Mouse (Mus musculus) CH12.LX (cell line): ENCODE results near the gene Prkcb. TPM values are rescaled to one million over a fixed set of nuclear protein-coding genes. Genes with fewer than 3 reads are reported as not detected.

Experiments
- DNase-seq: peaks from one replicate; pipeline ENCODE4 v3.0.0-alpha.2; 2013; ENCODE audit errors: extremely low read depth
- H3K27ac ChIP-seq: 2 replicates; pipeline ENCODE4 v1.5.1; 2012; ENCODE audit warnings: low read depth, mild to moderate bottlenecking, control low read depth, moderate library complexity; ENCODE audit not compliant: insufficient read depth
- H3K27me3 ChIP-seq: replicated peaks from 2 replicates; pipeline ENCODE3; 2012; ENCODE audit warnings: inconsistent platforms
- H3K36me3 ChIP-seq, 2 experiments: replicated peaks in 1 of 2; 2 replicates each; pipeline versions ENCODE3 to v1.6.1; 2012; ENCODE audit warnings: inconsistent platforms in 1 of 2, low read length in 1 of 2, mild to moderate bottlenecking in 1 of 2, mixed read lengths in 1 of 2, moderate library complexity in 1 of 2; ENCODE audit not compliant: control insufficient read depth in 1 of 2, insufficient read depth in 1 of 2
- H3K4me1 ChIP-seq, 2 experiments: 2 replicates each; pipeline ENCODE4 v1.6.1; 2012; ENCODE audit warnings: inconsistent platforms in 1 of 2, moderate library complexity in 1 of 2; ENCODE audit not compliant: insufficient read depth in 2 of 2, control insufficient read depth in 1 of 2
- H3K4me2 ChIP-seq: 2 replicates; pipeline ENCODE4 v1.6.1; 2012; ENCODE audit warnings: low read depth, mild to moderate bottlenecking, control low read depth; ENCODE audit not compliant: poor library complexity, insufficient read depth, severe bottlenecking
- H3K4me3 ChIP-seq, 3 experiments: fragments of 150-350 bp in 1 of 3; sonication (generic) in 1 of 3; replicated peaks in 1 of 3; 2 replicates each; pipeline versions ENCODE3 to v1.5.1; 2011 to 2012; ENCODE audit warnings: low read depth in 2 of 3, low read length in 2 of 3, mild to moderate bottlenecking in 2 of 3, moderate library complexity in 2 of 3, control low read depth in 1 of 3, improper control_type of control experiment in 1 of 3, inconsistent platforms in 1 of 3, mixed read lengths in 1 of 3; ENCODE audit not compliant: poor library complexity in 1 of 3
- H3K79me2 ChIP-seq: replicated peaks from 2 replicates; pipeline ENCODE4 v1.6.1; 2012; ENCODE audit warnings: mild to moderate bottlenecking, moderate library complexity; ENCODE audit not compliant: control insufficient read depth, poor library complexity, insufficient read depth, severe bottlenecking; ENCODE audit errors: extremely low read depth
- H3K9ac ChIP-seq: 2 replicates; pipeline ENCODE4 v1.6.1; 2012; ENCODE audit warnings: low read depth, mild to moderate bottlenecking, control low read depth, moderate library complexity; ENCODE audit not compliant: insufficient read depth
- H3K9me3 ChIP-seq: replicated peaks from 2 replicates; pipeline ENCODE3; 2012; ENCODE audit warnings: low read length, inconsistent platforms, mixed read lengths
- CHD1 ChIP-seq: IDR thresholded peaks from 2 replicates; pipeline ENCODE4 v1.6.1; 2012; ENCODE audit warnings: low read depth, low read length, improper control_type of control experiment, inconsistent platforms
- CHD2 ChIP-seq: IDR thresholded peaks from 2 replicates; pipeline ENCODE4 v1.6.1; 2011; ENCODE audit warnings: low read length, improper control_type of control experiment
- E2F4 ChIP-seq: IDR thresholded peaks from 2 replicates; pipeline ENCODE4 v1.6.1; 2011; ENCODE audit warnings: low read depth, low read length, improper control_type of control experiment; ENCODE audit not compliant: insufficient replicate concordance
- ELF1 ChIP-seq: IDR thresholded peaks from 2 replicates; pipeline ENCODE4 v1.6.1; 2014; ENCODE audit warnings: low read depth, mild to moderate bottlenecking, inconsistent platforms, low read length, improper control_type of control experiment
- ETS1 ChIP-seq: conservative IDR thresholded peaks from 2 replicates; pipeline ENCODE4 v1.6.1; 2012; ENCODE audit warnings: low read depth, mild to moderate bottlenecking, inconsistent platforms, low read length, improper control_type of control experiment, moderate library complexity
- HCFC1 ChIP-seq: IDR thresholded peaks from 2 replicates; pipeline ENCODE4 v1.6.1; 2012; ENCODE audit warnings: low read depth, mild to moderate bottlenecking, inconsistent platforms, low read length, improper control_type of control experiment
- JUND ChIP-seq: conservative IDR thresholded peaks from 2 replicates; pipeline ENCODE4 v1.6.1; 2011; ENCODE audit warnings: low read depth, low read length, improper control_type of control experiment
- KAT2A ChIP-seq: IDR thresholded peaks from 2 replicates; pipeline ENCODE4 v1.6.1; 2012; ENCODE audit warnings: low read length, improper control_type of control experiment, inconsistent platforms; ENCODE audit not compliant: insufficient replicate concordance
- MAFK ChIP-seq: IDR thresholded peaks from 2 replicates; pipeline ENCODE4 v1.6.1; 2011; ENCODE audit warnings: low read length, improper control_type of control experiment; ENCODE audit not compliant: insufficient replicate concordance
- MAZ ChIP-seq: IDR thresholded peaks from 2 replicates; pipeline ENCODE4 v1.6.1; 2012; ENCODE audit warnings: low read depth, mild to moderate bottlenecking, inconsistent platforms, low read length, improper control_type of control experiment, moderate library complexity
- MXI1 ChIP-seq: IDR thresholded peaks from 2 replicates; pipeline ENCODE4 v1.6.1; 2011; ENCODE audit warnings: mild to moderate bottlenecking, low read depth, low read length, improper control_type of control experiment
- NELFE ChIP-seq: IDR thresholded peaks from 2 replicates; pipeline ENCODE4 v1.6.1; 2011; ENCODE audit warnings: low read depth, low read length, improper control_type of control experiment
- NRF1 ChIP-seq: IDR thresholded peaks from 2 replicates; pipeline ENCODE4 v1.6.1; 2014; ENCODE audit warnings: low read depth, mild to moderate bottlenecking, inconsistent platforms, low read length, improper control_type of control experiment, moderate library complexity
- PAX5 ChIP-seq: IDR thresholded peaks from 2 replicates; pipeline ENCODE4 v1.6.1; 2012; ENCODE audit warnings: low read length, inconsistent platforms, mixed read lengths
- RAD21 ChIP-seq: IDR thresholded peaks from 2 replicates; pipeline ENCODE4 v1.6.1; 2011; ENCODE audit warnings: low read depth, mild to moderate bottlenecking, low read length, improper control_type of control experiment, moderate library complexity
- SIN3A ChIP-seq: IDR thresholded peaks from 2 replicates; pipeline ENCODE4 v1.6.1; 2012; ENCODE audit warnings: low read length, improper control_type of control experiment, inconsistent platforms
- SMC3 ChIP-seq: IDR thresholded peaks from 2 replicates; pipeline ENCODE4 v1.6.1; 2011; ENCODE audit warnings: low read depth, low read length, improper control_type of control experiment
- TBP ChIP-seq: conservative IDR thresholded peaks from 2 replicates; pipeline ENCODE4 v1.6.1; 2011; ENCODE audit warnings: low read depth, low read length, improper control_type of control experiment
- TCF12 ChIP-seq: IDR thresholded peaks from 2 replicates; pipeline ENCODE4 v1.6.1; 2014; ENCODE audit warnings: low read depth, mild to moderate bottlenecking, inconsistent platforms, low read length, improper control_type of control experiment
- UBTF ChIP-seq: IDR thresholded peaks from 2 replicates; pipeline ENCODE4 v1.6.1; 2012; ENCODE audit warnings: low read depth, mild to moderate bottlenecking, inconsistent platforms, low read length, improper control_type of control experiment, moderate library complexity
- USF1 ChIP-seq: IDR thresholded peaks from 2 replicates; pipeline ENCODE4 v1.6.1; 2014; ENCODE audit warnings: low read depth, mild to moderate bottlenecking, inconsistent platforms, low read length, improper control_type of control experiment
- ZC3H11A ChIP-seq: IDR thresholded peaks from 2 replicates; pipeline ENCODE4 v1.6.1; 2012; ENCODE audit warnings: low read depth, mild to moderate bottlenecking, inconsistent platforms, low read length, improper control_type of control experiment
- ZKSCAN1 ChIP-seq: IDR thresholded peaks from 2 replicates; pipeline ENCODE4 v1.6.1; 2012; ENCODE audit warnings: low read depth, inconsistent platforms, low read length, improper control_type of control experiment, borderline replicate concordance
- dilution Hi-C: fragments of 300-500 bp; cut with MboI; formaldehyde crosslinking; loops from 2 replicates; pipeline ENCODE4 v1.14.3; 2020; ENCODE audit warnings: low sequenced_read_pairs; ENCODE audit not compliant: extremely low pct_unique_long_range_greater_than_20kb, extremely low pct_ligation_motif_present
- in situ Hi-C: fragments of 300-500 bp; cut with MboI; formaldehyde crosslinking; loops from 3 replicates; pipeline ENCODE4 v1.14.3; 2019; ENCODE audit warnings: low sequenced_read_pairs, low pct_ligation_motif_present, low pct_unique_long_range_greater_than_20kb, mixed read lengths
- polyA plus RNA-seq: library from polyadenylated mRNA; unstranded; fragments of >175 nt; gene quantifications from 2 replicates; pipeline ENCODE4 v1.2.1, GENCODE M21; 2012; ENCODE audit warnings: low read depth; ENCODE audit not compliant: insufficient read length
- total RNA-seq, 2 experiments: library from RNA; depleted of rRNA; stranded (reverse); fragments of 300-350 nt in 1 of 2; fragments of >200 nt in 1 of 2; gene quantifications; 2 replicates each; pipeline ENCODE4 v1.2.3; 2012 to 2014

The Prkcb gene
- total and polyA plus RNA-seq, 3 experiments: 323 to 463 (median 337) TPM

DNA sequence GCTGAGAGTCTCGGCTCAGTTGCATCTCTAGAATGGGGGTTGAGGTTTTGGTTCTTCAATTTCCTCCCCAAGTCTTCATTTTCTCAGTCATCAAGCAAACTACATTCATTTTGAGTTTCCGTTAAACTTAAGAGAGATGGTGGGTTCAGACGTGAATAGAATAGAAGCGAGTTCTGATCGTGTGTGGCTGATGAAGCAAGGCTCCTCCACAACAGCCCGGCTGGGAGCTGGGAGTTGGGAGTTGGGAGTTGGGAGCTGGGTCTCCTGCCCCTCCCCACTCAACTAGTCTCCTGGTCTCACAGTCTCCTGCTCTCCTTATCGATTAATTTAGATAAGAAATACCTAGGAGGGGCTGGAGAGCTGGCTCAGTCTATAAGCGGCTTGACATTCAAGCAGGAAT, 44.0 kb upstream of the Prkcb start:
- in situ Hi-C loops: no loop called here

DNA sequence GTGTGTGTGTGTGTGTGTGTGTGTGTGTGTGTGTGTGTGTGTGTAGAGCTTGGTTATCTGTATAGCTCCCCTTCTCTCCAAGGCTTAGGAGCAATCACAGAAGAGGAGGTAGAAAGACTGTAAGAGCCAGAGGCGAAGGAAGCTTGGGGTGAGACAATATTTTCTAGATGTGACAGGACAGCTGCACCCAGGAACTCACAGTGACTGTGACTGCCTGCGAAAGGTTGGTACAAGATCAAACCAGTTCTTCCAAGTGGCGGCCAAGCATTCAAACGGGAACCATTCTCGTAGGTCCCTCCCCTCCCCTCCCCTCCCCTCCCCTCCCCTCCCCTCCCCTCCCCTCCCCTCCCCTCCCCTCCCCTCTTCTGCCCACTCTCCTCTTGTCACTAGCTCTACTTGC, 42.6 kb upstream of the Prkcb start:
- H3K79me2 ChIP-seq: no peaks in the 10 kb centered on the region
- dilution Hi-C loops: no loop called here

More for the DNA sequence above, 44.0 kb upstream of the Prkcb start:
- Histone ChIP-seq H3K4me3 (no peak overlapping the region), H3K27ac (no peak overlapping the region), H3K4me1 (peaks cover 22 to 69% of the 10 kb centered on the region in 2 experiments; a peak in 3 of 4 replicates), H3K4me2 (no peak overlapping the region), H3K36me3 (no peaks in the 10 kb centered on the region), H3K9ac (no peak overlapping the region), H3K27me3 (no peaks in the 10 kb centered on the region), H3K9me3 (no peaks in the 10 kb centered on the region), H3K79me2 (no peaks in the 10 kb centered on the region)
- dilution Hi-C loops: no loop called here
- no peak for TF ChIP-seq NRF1
- no peak for TF ChIP-seq JUND
- no peak for TF ChIP-seq E2F4
- no peak for DNase-seq

DNA sequence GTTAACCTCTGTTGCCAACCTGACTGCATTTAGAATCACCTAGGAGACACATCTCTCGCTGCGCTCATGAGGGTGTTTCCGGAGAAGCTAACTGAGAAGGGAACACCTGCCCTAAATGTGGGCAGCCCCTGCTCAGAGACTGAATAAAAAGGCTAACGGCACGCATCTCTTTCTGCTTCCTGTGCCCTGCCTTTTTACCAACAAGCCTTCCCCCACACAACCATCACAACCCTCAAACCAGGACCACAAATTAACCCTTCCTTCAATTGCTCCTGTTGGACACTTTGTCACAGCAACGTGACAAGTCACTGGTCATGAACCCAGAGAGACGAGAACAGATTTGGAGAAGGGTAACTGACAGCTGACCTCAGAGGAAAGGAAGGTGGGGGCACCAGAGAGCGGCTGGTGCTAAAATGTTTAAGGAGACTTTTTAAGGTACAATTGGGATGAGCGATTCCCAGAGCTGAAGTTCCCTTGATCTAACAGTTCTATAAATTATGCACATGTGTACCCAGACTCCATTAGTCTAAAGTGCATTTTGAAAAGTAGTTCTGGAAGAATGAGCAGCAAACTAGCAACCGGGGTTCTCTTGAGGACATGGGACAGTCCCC, 41.2 kb upstream of the Prkcb start:
- H3K27ac ChIP-seq: peak overlapping the region; percentile 65; the same call in 1 of the 2 replicates
- peak; percentile 84 for DNase-seq
- no peaks in the 10 kb centered on the region for H3K79me2 ChIP-seq
- dilution Hi-C loops (no loop called here), in situ Hi-C loops (loop anchor here (5.0 kb wide), 1 partner anchor 45 kb away; no protein-coding TSS in a partner anchor)
- no peak overlapping the region for H3K9ac ChIP-seq
- H3K4me1 ChIP-seq: peaks cover 23 to 85% of the 10 kb centered on the region in 2 experiments; a peak in 3 of 4 replicates
- H3K27me3 ChIP-seq: no peaks in the 10 kb centered on the region
- peak overlapping the region in 1 of 3 experiments; percentile 13 for H3K4me3 ChIP-seq
- 0 out of 2 replicates have a peak overlapping the region, but pooled peaks have one; percentile 41 for H3K4me2 ChIP-seq
- no peaks in the 10 kb centered on the region for H3K36me3 ChIP-seq
- H3K9me3 ChIP-seq: no peaks in the 10 kb centered on the region
- TF ChIP-seq SIN3A (peak; percentile 65; the same call in 1 of the 2 replicates), E2F4 (no peak), SMC3 (peak; percentile 4; the same call in 1 of the 2 replicates), ZKSCAN1 (no peak), TCF12 (peak; percentile 78; the same call in 1 of the 2 replicates), HCFC1 (peak; percentile 49), TBP (0 out of 2 replicates have a peak, but pooled peaks have one; percentile 38), CHD1 (no peak), MXI1 (0 out of 2 replicates have a peak, but pooled peaks have one; percentile 51), MAFK (0 out of 2 replicates have a peak, but pooled peaks have one; percentile 7), NELFE (no peak), NRF1 (peak; percentile 50), JUND (no peak), UBTF (no peak), CHD2 (0 out of 2 replicates have a peak, but pooled peaks have one; percentile 29), RAD21 (no peak), MAZ (peak; percentile 60)

More for the DNA sequence above, 42.6 kb upstream of the Prkcb start:
- Histone ChIP-seq H3K27me3 (no peaks in the 10 kb centered on the region), H3K4me1 (peaks cover 22 to 81% of the 10 kb centered on the region in 2 experiments; a peak in 3 of 4 replicates), H3K36me3 (no peaks in the 10 kb centered on the region), H3K9me3 (no peaks in the 10 kb centered on the region), H3K4me3 (no peak overlapping the region), H3K9ac (no peak overlapping the region)
- in situ Hi-C loops: loop anchor here (5.0 kb wide), 1 partner anchor 46 kb away; no protein-coding TSS in a partner anchor
- TF ChIP-seq ELF1: no peak
- no peak for TF ChIP-seq ZC3H11A
- no peak for TF ChIP-seq CHD1
- no peak for TF ChIP-seq ETS1
- TF ChIP-seq MAZ: no peak
- no peak for TF ChIP-seq NELFE
- no peak for TF ChIP-seq ZKSCAN1
- no peak for TF ChIP-seq JUND
- TF ChIP-seq PAX5: no peak
- no peak for TF ChIP-seq RAD21
- TF ChIP-seq USF1: no peak
- TF ChIP-seq MAFK: no peak
- no peak for TF ChIP-seq KAT2A
- no peak for TF ChIP-seq HCFC1
- TF ChIP-seq TCF12: no peak
- TF ChIP-seq, all 38 proteins: peak for 0
- H3K4me2 ChIP-seq: no peak overlapping the region
- DNase-seq: no peak
- no peak overlapping the region for H3K27ac ChIP-seq
